Mouse (Mus musculus): Measurements from ENCODE around the gene Il1r2. TPM values are rescaled to one million over a fixed set of nuclear protein-coding genes. Genes with fewer than 3 reads are reported as not detected.

Gene Il1r2
- polyA plus RNA-seq, 1 experiment from 2014 or later = 0.72 TPM

- 87% methylated on average over 6 of the region's 6 CpGs for WGBS
- Histone ChIP-seq H3K9me3 (ENCODE audit: control insufficient read depth, low read length) (no peaks in the 10 kb centered on the region), H3K4me2 (replicated peaks) (no peak overlapping the region), H3K9ac (no peak overlapping the region), H3K4me3 (replicated peaks; ENCODE audit: low read length) (no peak overlapping the region), H3K4me1 (replicated peaks; ENCODE audit: control insufficient read depth, insufficient read depth, low read length) (no peaks in the 10 kb centered on the region), H3K27me3 (ENCODE audit: control insufficient read depth, insufficient read depth, low read length) (no peaks in the 10 kb centered on the region), H3K36me3 (replicated peaks; ENCODE audit: control insufficient read depth, insufficient read depth) (no peaks in the 10 kb centered on the region), H3K27ac (no peak overlapping the region)
- DNase-seq (ENCODE audit: low spot score) = no peak
- ATAC-seq (ENCODE audit: low FRiP score) = no peak
These were observed 82.2 kb downstream of the Il1r2 start for GRCm38 (mm10) chr1:40156096-40156495.

GRCm38 (mm10) chr1:40163329-40163917 is 89.5 kb downstream of the Il1r2 start:
- no peak overlapping the region for H3K9ac ChIP-seq
- no peak overlapping the region for H3K27ac ChIP-seq
- no peaks in the 10 kb centered on the region for H3K36me3 ChIP-seq (replicated peaks; ENCODE audit: control insufficient read depth, insufficient read depth)
- no peaks in the 10 kb centered on the region for H3K27me3 ChIP-seq (ENCODE audit: control insufficient read depth, insufficient read depth, low read length)
- WGBS = 78% methylated on average over 4 of the region's 4 CpGs
- no peaks in the 10 kb centered on the region for H3K4me1 ChIP-seq (replicated peaks; ENCODE audit: control insufficient read depth, insufficient read depth, low read length)
- H3K4me2 ChIP-seq (replicated peaks) = no peak overlapping the region
- 0 out of 2 replicates have a peak, but pooled peaks cover 4% of the 10 kb centered on the region for H3K9me3 ChIP-seq (ENCODE audit: control insufficient read depth, low read length)
- ATAC-seq (ENCODE audit: low FRiP score) (no peak), DNase-seq (ENCODE audit: low spot score) (no peak)
- H3K4me3 ChIP-seq (replicated peaks; ENCODE audit: low read length) = no peak overlapping the region

GRCm38 (mm10) chr1:40164331-40164730 is 90.5 kb downstream of the Il1r2 start:
- H3K9me3 ChIP-seq (ENCODE audit: control insufficient read depth, low read length) = 0 out of 2 replicates have a peak, but pooled peaks cover 4% of the 10 kb centered on the region
- no peak overlapping the region for H3K27ac ChIP-seq
- no peaks in the 10 kb centered on the region for H3K4me1 ChIP-seq (replicated peaks; ENCODE audit: control insufficient read depth, insufficient read depth, low read length)
- DNase-seq (ENCODE audit: low spot score) = no peak
- 93% methylated on average over 4 of the region's 4 CpGs for WGBS
- H3K9ac ChIP-seq = no peak overlapping the region
- H3K36me3 ChIP-seq (replicated peaks; ENCODE audit: control insufficient read depth, insufficient read depth) = no peaks in the 10 kb centered on the region
- no peak overlapping the region for H3K4me3 ChIP-seq (replicated peaks; ENCODE audit: low read length)
- no peak for ATAC-seq (ENCODE audit: low FRiP score)
- H3K27me3 ChIP-seq (ENCODE audit: control insufficient read depth, insufficient read depth, low read length) = no peaks in the 10 kb centered on the region
- no peak overlapping the region for H3K4me2 ChIP-seq (replicated peaks)

DNA sequence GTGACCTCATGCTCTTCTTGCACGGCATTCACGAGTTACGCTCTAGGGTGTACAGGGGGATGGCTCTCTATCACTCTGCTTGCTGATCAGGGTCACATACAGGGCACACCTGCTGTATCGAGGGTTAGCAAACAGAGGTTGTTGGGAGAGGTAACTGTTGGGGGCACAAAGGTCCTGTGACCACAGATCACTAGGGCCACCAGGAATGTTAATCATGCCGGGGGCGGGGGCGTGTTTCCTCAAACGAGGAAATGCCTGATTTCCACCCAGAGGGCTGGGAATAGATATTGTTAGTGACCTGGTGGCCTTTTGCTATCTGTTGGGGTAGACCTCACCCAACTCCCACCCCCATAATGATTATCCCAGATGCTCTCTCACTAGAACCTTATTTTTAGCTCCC is 93.7 kb downstream of the Il1r2 start:
- ATAC-seq (ENCODE audit: low FRiP score) (no peak), DNase-seq (ENCODE audit: low spot score) (no peak)
- H3K4me2 ChIP-seq (replicated peaks) = no peak overlapping the region
- H3K36me3 ChIP-seq (replicated peaks; ENCODE audit: control insufficient read depth, insufficient read depth) = no peaks in the 10 kb centered on the region
- H3K9ac ChIP-seq = no peak overlapping the region
- no peaks in the 10 kb centered on the region for H3K27me3 ChIP-seq (ENCODE audit: control insufficient read depth, insufficient read depth, low read length)
- no peak overlapping the region for H3K4me3 ChIP-seq (replicated peaks; ENCODE audit: low read length)
- WGBS = 91% methylated on average over 8 of the region's 8 CpGs
- no peak overlapping the region for H3K27ac ChIP-seq
- H3K9me3 ChIP-seq (ENCODE audit: control insufficient read depth, low read length) = 0 out of 2 replicates have a peak, but pooled peaks cover 4% of the 10 kb centered on the region
- no peaks in the 10 kb centered on the region for H3K4me1 ChIP-seq (replicated peaks; ENCODE audit: control insufficient read depth, insufficient read depth, low read length)

GRCm38 (mm10) chr1:40171878-40172277 is 98.0 kb downstream of the Il1r2 start:
- Histone ChIP-seq H3K27me3 (ENCODE audit: control insufficient read depth, insufficient read depth, low read length) (no peaks in the 10 kb centered on the region), H3K4me1 (replicated peaks; ENCODE audit: control insufficient read depth, insufficient read depth, low read length) (no peaks in the 10 kb centered on the region), H3K9me3 (ENCODE audit: control insufficient read depth, low read length) (peaks cover 3% of the 10 kb centered on the region; the same call in 1 of the 2 replicates), H3K36me3 (replicated peaks; ENCODE audit: control insufficient read depth, insufficient read depth) (no peaks in the 10 kb centered on the region), H3K27ac (no peak overlapping the region), H3K4me3 (replicated peaks; ENCODE audit: low read length) (no peak overlapping the region), H3K4me2 (replicated peaks) (no peak overlapping the region), H3K9ac (no peak overlapping the region)
- WGBS = 76% methylated on average over 5 of the region's 5 CpGs
- no peak for ATAC-seq (ENCODE audit: low FRiP score)
- DNase-seq (ENCODE audit: low spot score) = no peak

GRCm38 (mm10) chr1:40174146-40174545 is 100.3 kb downstream of the Il1r2 start:
- Histone ChIP-seq H3K4me2 (replicated peaks) (no peak overlapping the region), H3K27ac (no peak overlapping the region), H3K27me3 (ENCODE audit: control insufficient read depth, insufficient read depth, low read length) (no peaks in the 10 kb centered on the region), H3K4me1 (replicated peaks; ENCODE audit: control insufficient read depth, insufficient read depth, low read length) (no peaks in the 10 kb centered on the region), H3K9ac (no peak overlapping the region), H3K9me3 (ENCODE audit: control insufficient read depth, low read length) (peaks cover 7% of the 10 kb centered on the region; the same call in 1 of the 2 replicates), H3K4me3 (replicated peaks; ENCODE audit: low read length) (no peak overlapping the region), H3K36me3 (replicated peaks; ENCODE audit: control insufficient read depth, insufficient read depth) (no peaks in the 10 kb centered on the region)
- ATAC-seq (ENCODE audit: low FRiP score) (no peak), DNase-seq (ENCODE audit: low spot score) (no peak)
- WGBS = 92% methylated on average over 3 of the region's 3 CpGs

Other genes starting within 250 kb of the Il1r2 start
- gene Map4k4, start 173.2 kb upstream of the Il1r2 start, polyA plus RNA-seq (2014; fragmentation: Nextera tagmentation; extraction: Ambion mirVana) = 46.5 and 51.2 TPM in 2 replicates
- gene Il1r1, start 151.0 kb downstream of the Il1r2 start, polyA plus RNA-seq (2014; fragmentation: Nextera tagmentation; extraction: Ambion mirVana) = 0.66 and 0.70 TPM in 2 replicates

All from hindbrain, embryonic 14.5 days (tissue).